Mouse (Mus musculus): ENCODE measurements around the gene Kcnt1. TPM values are rescaled to one million over a fixed set of nuclear protein-coding genes. Genes with fewer than 3 reads are reported as not detected.

Gene Kcnt1
- 0.15 TPM for polyA plus RNA-seq (2017; shearing (Covaris generic))

DNA sequence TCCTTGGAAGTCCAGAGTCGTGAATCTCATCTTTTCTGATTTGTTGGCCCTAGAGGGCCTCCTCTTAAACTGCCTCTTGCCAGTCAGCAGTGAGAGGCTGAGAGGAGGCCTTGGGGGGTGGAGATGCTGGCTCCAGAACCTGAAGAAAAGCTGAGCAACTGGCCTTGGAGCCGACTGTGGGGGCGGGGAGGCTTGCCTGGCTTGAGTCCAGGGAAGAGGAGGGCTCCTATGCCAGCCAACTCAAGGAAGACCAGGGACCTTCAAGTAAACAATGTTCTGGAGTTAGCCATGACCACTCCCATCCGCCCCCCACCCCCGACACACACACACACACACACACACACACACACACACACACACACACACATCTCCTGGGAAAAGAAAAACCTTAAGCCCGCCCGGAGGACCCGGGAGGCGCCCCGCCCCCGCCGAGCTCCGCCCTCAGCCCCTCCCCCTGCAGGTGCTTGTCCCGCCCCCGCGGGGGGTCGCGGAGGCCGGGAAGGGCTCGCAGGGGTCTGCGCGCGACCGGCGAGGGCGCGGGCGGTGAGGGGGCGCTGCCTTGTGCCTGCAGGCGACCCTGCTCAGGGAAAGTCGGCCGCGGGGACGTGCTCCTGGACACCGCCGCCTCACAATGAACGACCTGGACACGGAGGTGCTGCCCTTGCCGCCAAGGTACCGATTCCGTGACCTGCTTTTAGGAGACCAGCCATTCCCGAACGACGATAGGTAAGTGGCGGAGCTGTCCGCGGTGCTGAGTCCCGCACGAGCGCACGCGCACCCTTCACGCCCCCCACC, at the start of gene Kcnt1:
Gene Kcnt1, plus strand, starts transcription at position 398 of the 795 bp plus-strand sequence.

DNA sequence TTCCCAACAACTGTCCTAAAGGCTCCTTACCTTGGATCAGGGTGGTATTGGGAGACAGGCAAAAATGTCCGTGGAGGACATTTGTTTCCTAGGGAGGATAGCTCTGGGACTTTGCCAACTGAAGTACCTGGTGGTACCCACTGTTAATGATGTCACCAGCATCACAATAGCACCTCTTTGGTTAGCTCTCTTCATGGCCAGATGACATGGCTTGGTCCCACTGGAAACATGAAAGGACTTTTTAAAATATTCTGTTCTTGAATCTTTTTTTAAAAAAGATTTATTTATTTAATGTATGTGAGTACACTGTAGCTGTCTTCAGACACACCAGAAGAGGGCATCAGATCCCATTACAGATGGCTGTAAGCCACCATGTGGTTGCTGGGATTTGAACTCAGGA, 47.8 kb upstream of the Kcnt1 start, which contains the start of gene Glt6d1:
Gene Glt6d1, minus strand, starts transcription at position 101 of the 400 bp plus-strand sequence.

DNA sequence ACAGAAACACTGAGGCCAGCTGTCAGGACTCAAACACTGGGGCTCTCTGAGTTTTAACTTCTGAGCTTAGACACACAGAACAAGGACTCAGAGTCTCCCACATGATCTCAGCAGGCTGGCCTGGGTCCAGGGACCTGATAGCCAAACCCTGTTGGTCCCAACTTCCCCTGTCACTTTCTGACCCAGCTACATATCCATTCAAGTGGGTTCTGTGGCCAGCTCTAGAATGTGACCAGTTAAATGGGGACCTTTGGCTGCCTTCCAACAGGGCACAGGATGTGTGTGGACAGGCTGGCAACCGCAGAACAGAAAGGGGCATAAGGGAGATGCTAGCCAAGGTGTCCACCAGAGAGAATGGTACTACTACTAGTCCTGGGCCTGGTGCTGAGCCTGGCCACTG, 40.7 kb upstream of the Kcnt1 start, which contains the start of gene Lcn9:
Gene Lcn9, plus strand, starts transcription at position 348 of the 400 bp plus-strand sequence.

DNA sequence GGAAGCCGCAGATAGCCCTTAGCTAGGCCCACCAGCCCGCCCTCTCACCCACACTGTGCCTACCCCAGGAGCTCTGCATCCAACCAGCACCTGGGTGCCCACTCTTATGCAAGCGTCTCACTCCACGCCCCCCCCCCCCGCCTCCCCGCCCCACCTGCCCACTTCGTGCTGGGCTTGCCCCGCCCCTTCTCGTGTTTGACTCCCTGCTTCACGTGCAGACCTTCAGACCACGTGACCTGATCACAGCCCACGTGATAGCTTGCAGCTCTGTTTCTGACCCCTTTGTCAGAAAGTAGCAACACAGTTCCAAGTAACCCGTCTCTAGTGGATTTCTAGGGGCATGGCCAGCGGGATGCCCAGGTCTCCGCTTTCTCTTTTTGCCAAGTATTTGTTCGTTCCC, 16.3 kb upstream of the Kcnt1 start, which contains the start of gene Sohlh1:
Gene Sohlh1, minus strand, starts transcription at position 23 of the 400 bp plus-strand sequence.

Other genes with a start within 250 kb of the Kcnt1 start
- 0.22 TPM for gene Ccdc183, start 246.1 kb upstream of the Kcnt1 start, polyA plus RNA-seq (2017; shearing (Covaris generic))
- 4.9 TPM for gene Tmem141, start 241.7 kb upstream of the Kcnt1 start, polyA plus RNA-seq (2017; shearing (Covaris generic))
- gene Fcna, start 235.7 kb upstream of the Kcnt1 start, polyA plus RNA-seq (2017; shearing (Covaris generic)), result not detected
- gene Lcn8, start 210.6 kb upstream of the Kcnt1 start, polyA plus RNA-seq (2017; shearing (Covaris generic)), result not detected
- gene Lcn5, start 205.8 kb upstream of the Kcnt1 start, polyA plus RNA-seq (2017; shearing (Covaris generic)), result not detected
- gene Lcn6, start 186.9 kb upstream of the Kcnt1 start, polyA plus RNA-seq (2017; shearing (Covaris generic)), result not detected
- 0.46 TPM for gene Lcn10, start 181.0 kb upstream of the Kcnt1 start, polyA plus RNA-seq (2017; shearing (Covaris generic))
- gene Obp2a, start 163.7 kb upstream of the Kcnt1 start, polyA plus RNA-seq (2017; shearing (Covaris generic)), result not detected
- 23.6 TPM for gene Bmyc, start 157.0 kb upstream of the Kcnt1 start, polyA plus RNA-seq (2017; shearing (Covaris generic))
- not detected for gene Obp2b, start 126.7 kb upstream of the Kcnt1 start, polyA plus RNA-seq (2017; shearing (Covaris generic))
- gene Lcn3, start 98.2 kb upstream of the Kcnt1 start, polyA plus RNA-seq (2017; shearing (Covaris generic)), result not detected
- gene Lcn11, start 86.7 kb upstream of the Kcnt1 start, polyA plus RNA-seq (2017; shearing (Covaris generic)), result not detected
- not detected for gene Gm13539, start 81.5 kb upstream of the Kcnt1 start, polyA plus RNA-seq (2017; shearing (Covaris generic))
- 0.73 TPM for gene Glt6d1, start 47.9 kb upstream of the Kcnt1 start, polyA plus RNA-seq (2017; shearing (Covaris generic))
- gene Lcn9, start 40.6 kb upstream of the Kcnt1 start, polyA plus RNA-seq (2017; shearing (Covaris generic)), result not detected
- gene Sohlh1, start 16.5 kb upstream of the Kcnt1 start, polyA plus RNA-seq (2017; shearing (Covaris generic)), result not detected
- 16.7 TPM for gene Camsap1, start 119.5 kb downstream of the Kcnt1 start, polyA plus RNA-seq (2017; shearing (Covaris generic))
- 56.5 TPM for gene Ubac1, start 158.0 kb downstream of the Kcnt1 start, polyA plus RNA-seq (2017; shearing (Covaris generic))